Mouse (Mus musculus) liver, adult 2 months (tissue): ENCODE measurements at regions not wholly inside any gene's neighbourhood (a gene's known extent, or its start where the extent isn't known, plus 50 kb on each side); places are given as distances from the start of the nearest gene placed in this dataset.
A peak's percentile ranks its signal among the peaks of the same experiment; 100 is the strongest.

Experiments
- CTCF ChIP-seq: fragments of 200-500 bp; IDR thresholded peaks from 2 replicates; pipeline ENCODE4 v1.5.1; 2011; ENCODE audit warnings: low read depth, low read length, control low read depth
- POLR2A ChIP-seq: fragments of 200-500 bp; IDR thresholded peaks from 2 replicates; pipeline ENCODE4 v1.6.1; 2011; ENCODE audit warnings: low read length, control low read depth; ENCODE audit not compliant: insufficient read depth; ENCODE audit errors: extremely low read depth

GRCm38 (mm10) chrX:122165179-122165578, 232.0 kb downstream of the Nap1l3 start:
- TF ChIP-seq CTCF (0 out of 2 replicates have a peak, but pooled peaks have one; percentile 13), POLR2A (no peak)
